Mouse (Mus musculus) bone marrow macrophage, adult 2 months (primary cell): ENCODE measurements at regions not wholly inside any gene's neighbourhood (a gene's known extent, or its start where the extent isn't known, plus 50 kb on each side); places are given as distances from the start of the nearest gene placed in this dataset.

Source experiments
- CTCF ChIP-seq: IDR thresholded peaks from 2 replicates; pipeline ENCODE4 v1.5.1; 2012; ENCODE audit warnings: low read depth, mild to moderate bottlenecking, low read length, moderate library complexity
- POLR2A ChIP-seq: IDR thresholded peaks from 2 replicates; pipeline ENCODE4 v1.6.1; 2012; ENCODE audit warnings: mild to moderate bottlenecking, low read depth, low read length, borderline replicate concordance

- no peak for TF ChIP-seq POLR2A
- no peak for TF ChIP-seq CTCF
Observed at GRCm38 (mm10) chr2:169314396-169314930, 273.1 kb downstream of the Gm11011 start.
